Comparison of ENCODE assay signal across 13 mouse cellular contexts in genomic region chr11:96404016-96404604, GRCm38 (mm10). TPM values are rescaled to one million over a fixed set of nuclear protein-coding genes. Genes with fewer than 3 reads are reported as not detected.
A peak's percentile ranks its signal among the peaks of the same experiment; 100 is the strongest.
DNase-seq lines count a peak whose midpoint lies in the region; ATAC-seq lines count a peak whose summit lies in the region.
"Had no signal": no experiment of that assay in that cellular context is flagged by ENCODE, and none has a peak within 500 bp of the region (broad histone marks: within the 10 kb centered on the region; RNA-seq: fewer than 3 reads in every experiment).

No protein-coding gene starts in this region.

- H3K4me2 ChIP-seq in kidney, embryonic 16.5 days (replicated peaks; ENCODE audit: low read depth, low read length) = no peak overlapping the region
- no peak overlapping the region for H3K4me2 ChIP-seq in kidney, embryonic 14.5 days (replicated peaks; ENCODE audit: low read depth, low read length)

- H3K9me3 ChIP-seq in kidney, embryonic 16.5 days (ENCODE audit: low read length) = no peaks in the 10 kb centered on the region
- H3K9me3 ChIP-seq in kidney, embryonic 14.5 days (ENCODE audit: control insufficient read depth, low read length) = no peaks in the 10 kb centered on the region

- peaks cover 47% of the 10 kb centered on the region for H3K4me1 ChIP-seq in kidney, embryonic 16.5 days (ENCODE audit: insufficient read depth, low read length)
- peaks cover 38% of the 10 kb centered on the region for H3K4me1 ChIP-seq in kidney, embryonic 14.5 days (ENCODE audit: control insufficient read depth, insufficient read depth, low read length)

- H3K27me3 ChIP-seq in kidney, embryonic 16.5 days (ENCODE audit: insufficient read depth, low read length) = no peaks in the 10 kb centered on the region
- no peaks in the 10 kb centered on the region for H3K27me3 ChIP-seq in kidney, embryonic 14.5 days (ENCODE audit: control insufficient read depth, insufficient read depth, low read length)

- no peak overlapping the region for H3K4me3 ChIP-seq in kidney, embryonic 16.5 days (ENCODE audit: low read length)
- no peak overlapping the region for H3K4me3 ChIP-seq in kidney, embryonic 14.5 days (ENCODE audit: low read length)
- H3K4me3 ChIP-seq: left cerebral cortex, adult 2 months had no signal

- H3K36me3 ChIP-seq in kidney, embryonic 16.5 days (ENCODE audit: insufficient read depth, low read length) = no peaks in the 10 kb centered on the region
- no peaks in the 10 kb centered on the region for H3K36me3 ChIP-seq in kidney, embryonic 14.5 days (ENCODE audit: control insufficient read depth, insufficient read depth, low read length)

- peak overlapping the region; percentile 56 for H3K27ac ChIP-seq in kidney, embryonic 16.5 days (ENCODE audit: low read length)
- H3K27ac ChIP-seq in kidney, embryonic 14.5 days (ENCODE audit: low read depth, low read length) = no peak overlapping the region
- H3K27ac ChIP-seq: left cerebral cortex, adult 2 months had no signal

- peak; percentile 60 to 84 for DNase-seq in adrenal gland, adult (ENCODE audit: inconsistent age in 2 of 2, low spot score in 1 of 2)
- DNase-seq in adrenal gland, postnatal 4 days (ENCODE audit: low spot score in 2 of 2) = no peak
- DNase-seq in adrenal gland, postnatal 10 days = peak; percentile 50
- DNase-seq in kidney, postnatal 4 days = peak; percentile 33 to 59
- no peak for DNase-seq in layer of hippocampus, adult 9-11 months
- no peak for DNase-seq in Muller cell, postnatal 12 days (ENCODE audit: inconsistent ontology term)
- DNase-seq: thymus, postnatal 4 days had no signal

- no peak for ATAC-seq in kidney, embryonic 16.5 days (ENCODE audit: low FRiP score, low TSS enrichment)
- ATAC-seq in kidney, embryonic 14.5 days (ENCODE audit: low FRiP score, low TSS enrichment) = no peak
- ATAC-seq: forebrain, embryonic 14.5 days had no signal

- 18% methylated on average over 10 of the region's 10 CpGs for WGBS in kidney, embryonic 16.5 days
- WGBS in kidney, embryonic 14.5 days = 22% methylated on average over 10 of the region's 10 CpGs

- H3K9ac ChIP-seq in kidney, embryonic 16.5 days (replicated peaks; ENCODE audit: low read length) = no peak overlapping the region
- no peak overlapping the region for H3K9ac ChIP-seq in kidney, embryonic 14.5 days (ENCODE audit: low read depth, low read length)

RNA-seq across cellular contexts. Expression of gene Hoxb1, which starts 38.6 kb away (rescaled TPM):
- not detected for total RNA-seq in adrenal gland, postnatal 4 days (2021)
- polyA plus RNA-seq in kidney, embryonic 16.5 days (2015; fragmentation: Nextera tagmentation; extraction: Ambion mirVana) = 0.08 and 0.12 TPM in 2 replicates
- 0.27 and 0.37 TPM in 2 replicates for polyA plus RNA-seq in kidney, embryonic 14.5 days (2014; fragmentation: Nextera tagmentation; extraction: Ambion mirVana)
- total RNA-seq in adrenal gland, postnatal 10 days (2021) = not detected
- total RNA-seq: common myeloid progenitor, adult 5-6 weeks; left cerebral cortex, adult 2 months; MEL had no signal
- polyA plus RNA-seq: forebrain, embryonic 14.5 days had no signal

RNA-seq across cellular contexts. Expression of gene Hoxb2, which starts 53.8 kb away (rescaled TPM):
- 10 to 100 TPM; 21.0 to 26.0 TPM for total RNA-seq in adrenal gland, postnatal 4 days (2021)
- 34.4 and 36.1 TPM in 2 replicates for polyA plus RNA-seq in kidney, embryonic 16.5 days (2015; fragmentation: Nextera tagmentation; extraction: Ambion mirVana)
- 49.9 and 67.2 TPM in 2 replicates for polyA plus RNA-seq in kidney, embryonic 14.5 days (2014; fragmentation: Nextera tagmentation; extraction: Ambion mirVana)
- 10 to 100 TPM; 16.3 to 16.7 TPM for total RNA-seq in adrenal gland, postnatal 10 days (2021)
- total RNA-seq: common myeloid progenitor, adult 5-6 weeks; left cerebral cortex, adult 2 months; MEL had no signal
- polyA plus RNA-seq: forebrain, embryonic 14.5 days had no signal

Comparison
In these comparisons a context has a peak if more than half of its experiments do, and no peak if none do; other contexts are left out.
1. DNase-seq: peak in adrenal gland, adult (2 of 2), adrenal gland, postnatal 10 days (single experiment) and kidney, postnatal 4 days (2 of 2); none in adrenal gland, postnatal 4 days (0 of 2), layer of hippocampus, adult 9-11 months (single experiment) and Muller cell, postnatal 12 days (single experiment).